Mouse (Mus musculus): ENCODE results near the gene Treml4. TPM values are rescaled to one million over a fixed set of nuclear protein-coding genes. Genes with fewer than 3 reads are reported as not detected.

The Treml4 gene
- polyA plus RNA-seq (2012; ENCODE audit: insufficient read depth, insufficient read length, missing spikeins), result 0.45 and 0.63 TPM in 2 replicates

GRCm38 (mm10) chr17:48263741-48264362 lies at the start of gene Treml4:
Treml4 (plus strand) TSS chr17:48264295.
- Histone ChIP-seq H3K4me1 (ENCODE audit: control insufficient read depth, insufficient read depth, low read length) (peaks cover 32% of the 10 kb centered on the region), H3K4me3 (ENCODE audit: insufficient read depth, low read length) (no peak within 1 kb of the TSS), H3K27ac (ENCODE audit: insufficient read depth, low read depth, low read length) (no peak within 1 kb of the TSS)
- TF ChIP-seq CTCF (IDR thresholded peaks at IDR 0.05; ENCODE audit: low read depth, low read length) (no peak), POLR2A (IDR thresholded peaks at IDR 0.05; ENCODE audit: borderline replicate concordance, low read depth, low read length) (no peak)

GRCm38 (mm10) chr17:48215429-48215828 lies 48.7 kb upstream of the Treml4 start:
- H3K27ac ChIP-seq (ENCODE audit: insufficient read depth, low read depth, low read length), result no peak overlapping the region
- TF ChIP-seq POLR2A (IDR thresholded peaks at IDR 0.05; ENCODE audit: borderline replicate concordance, low read depth, low read length), result no peak
- no peak for TF ChIP-seq CTCF (IDR thresholded peaks at IDR 0.05; ENCODE audit: low read depth, low read length)

GRCm38 (mm10) chr17:48230680-48231079 lies 33.4 kb upstream of the Treml4 start:
- no peak overlapping the region for H3K4me3 ChIP-seq (ENCODE audit: insufficient read depth, low read length)
- no peak overlapping the region for H3K27ac ChIP-seq (ENCODE audit: insufficient read depth, low read depth, low read length)
- TF ChIP-seq POLR2A (IDR thresholded peaks at IDR 0.05; ENCODE audit: borderline replicate concordance, low read depth, low read length), result no peak
- TF ChIP-seq CTCF (IDR thresholded peaks at IDR 0.05; ENCODE audit: low read depth, low read length), result no peak
- peaks cover 29% of the 10 kb centered on the region for H3K4me1 ChIP-seq (ENCODE audit: control insufficient read depth, insufficient read depth, low read length)

More at GRCm38 (mm10) chr17:48215429-48215828, 48.7 kb upstream of the Treml4 start:
- H3K4me1 ChIP-seq (ENCODE audit: control insufficient read depth, insufficient read depth, low read length), result no peaks in the 10 kb centered on the region
- no peak overlapping the region for H3K4me3 ChIP-seq (ENCODE audit: insufficient read depth, low read length)

GRCm38 (mm10) chr17:48232518-48232917 lies 31.6 kb upstream of the Treml4 start, which contains the start of gene Trem1:
Trem1 (plus strand) TSS chr17:48232768.
- no peak within 1 kb of the TSS for H3K27ac ChIP-seq (ENCODE audit: insufficient read depth, low read depth, low read length)
- H3K4me3 ChIP-seq (ENCODE audit: insufficient read depth, low read length), result no peak within 1 kb of the TSS
- H3K4me1 ChIP-seq (ENCODE audit: control insufficient read depth, insufficient read depth, low read length), result peaks cover 29% of the 10 kb centered on the region
- TF ChIP-seq CTCF (IDR thresholded peaks at IDR 0.05; ENCODE audit: low read depth, low read length), result no peak
- no peak for TF ChIP-seq POLR2A (IDR thresholded peaks at IDR 0.05; ENCODE audit: borderline replicate concordance, low read depth, low read length)

- TF ChIP-seq CTCF (IDR thresholded peaks at IDR 0.05; ENCODE audit: low read depth, low read length), result no peak
- no peak for TF ChIP-seq POLR2A (IDR thresholded peaks at IDR 0.05; ENCODE audit: borderline replicate concordance, low read depth, low read length)
- Histone ChIP-seq H3K27ac (ENCODE audit: insufficient read depth, low read depth, low read length) (no peak overlapping the region), H3K4me1 (ENCODE audit: control insufficient read depth, insufficient read depth, low read length) (peaks cover 29% of the 10 kb centered on the region), H3K4me3 (ENCODE audit: insufficient read depth, low read length) (no peak overlapping the region)
Observed at GRCm38 (mm10) chr17:48233789-48234188, 30.3 kb upstream of the Treml4 start.

GRCm38 (mm10) chr17:48234550-48234949 lies 29.5 kb upstream of the Treml4 start:
- H3K4me3 ChIP-seq (ENCODE audit: insufficient read depth, low read length), result no peak overlapping the region
- TF ChIP-seq POLR2A (IDR thresholded peaks at IDR 0.05; ENCODE audit: borderline replicate concordance, low read depth, low read length) (no peak), CTCF (IDR thresholded peaks at IDR 0.05; ENCODE audit: low read depth, low read length) (no peak)
- H3K27ac ChIP-seq (ENCODE audit: insufficient read depth, low read depth, low read length), result no peak overlapping the region
- peaks cover 29% of the 10 kb centered on the region for H3K4me1 ChIP-seq (ENCODE audit: control insufficient read depth, insufficient read depth, low read length)

GRCm38 (mm10) chr17:48235773-48236370 lies 28.2 kb upstream of the Treml4 start:
- TF ChIP-seq POLR2A (IDR thresholded peaks at IDR 0.05; ENCODE audit: borderline replicate concordance, low read depth, low read length), result no peak
- TF ChIP-seq CTCF (IDR thresholded peaks at IDR 0.05; ENCODE audit: low read depth, low read length), result no peak
- Histone ChIP-seq H3K4me3 (ENCODE audit: insufficient read depth, low read length) (no peak overlapping the region), H3K4me1 (ENCODE audit: control insufficient read depth, insufficient read depth, low read length) (peaks cover 23% of the 10 kb centered on the region), H3K27ac (ENCODE audit: insufficient read depth, low read depth, low read length) (no peak overlapping the region)

GRCm38 (mm10) chr17:48237621-48238020 lies 26.5 kb upstream of the Treml4 start:
- Histone ChIP-seq H3K4me1 (ENCODE audit: control insufficient read depth, insufficient read depth, low read length) (peaks cover 7% of the 10 kb centered on the region), H3K27ac (ENCODE audit: insufficient read depth, low read depth, low read length) (no peak overlapping the region), H3K4me3 (ENCODE audit: insufficient read depth, low read length) (no peak overlapping the region)
- no peak for TF ChIP-seq CTCF (IDR thresholded peaks at IDR 0.05; ENCODE audit: low read depth, low read length)
- no peak for TF ChIP-seq POLR2A (IDR thresholded peaks at IDR 0.05; ENCODE audit: borderline replicate concordance, low read depth, low read length)

GRCm38 (mm10) chr17:48247221-48247928 lies 16.7 kb upstream of the Treml4 start, which contains the start of gene Trem3:
Trem3 (plus strand) TSS chr17:48247777.
- TF ChIP-seq CTCF (IDR thresholded peaks at IDR 0.05; ENCODE audit: low read depth, low read length) (no peak), POLR2A (IDR thresholded peaks at IDR 0.05; ENCODE audit: borderline replicate concordance, low read depth, low read length) (no peak)
- Histone ChIP-seq H3K4me1 (ENCODE audit: control insufficient read depth, insufficient read depth, low read length) (peaks cover 27% of the 10 kb centered on the region), H3K4me3 (ENCODE audit: insufficient read depth, low read length) (no peak within 1 kb of the TSS), H3K27ac (ENCODE audit: insufficient read depth, low read depth, low read length) (no peak within 1 kb of the TSS)

GRCm38 (mm10) chr17:48249039-48249438 lies 15.1 kb upstream of the Treml4 start:
- Histone ChIP-seq H3K4me3 (ENCODE audit: insufficient read depth, low read length) (no peak overlapping the region), H3K27ac (ENCODE audit: insufficient read depth, low read depth, low read length) (no peak overlapping the region), H3K4me1 (ENCODE audit: control insufficient read depth, insufficient read depth, low read length) (peaks cover 25% of the 10 kb centered on the region)
- TF ChIP-seq CTCF (IDR thresholded peaks at IDR 0.05; ENCODE audit: low read depth, low read length) (no peak), POLR2A (IDR thresholded peaks at IDR 0.05; ENCODE audit: borderline replicate concordance, low read depth, low read length) (no peak)
